In the genomic region with DNA sequence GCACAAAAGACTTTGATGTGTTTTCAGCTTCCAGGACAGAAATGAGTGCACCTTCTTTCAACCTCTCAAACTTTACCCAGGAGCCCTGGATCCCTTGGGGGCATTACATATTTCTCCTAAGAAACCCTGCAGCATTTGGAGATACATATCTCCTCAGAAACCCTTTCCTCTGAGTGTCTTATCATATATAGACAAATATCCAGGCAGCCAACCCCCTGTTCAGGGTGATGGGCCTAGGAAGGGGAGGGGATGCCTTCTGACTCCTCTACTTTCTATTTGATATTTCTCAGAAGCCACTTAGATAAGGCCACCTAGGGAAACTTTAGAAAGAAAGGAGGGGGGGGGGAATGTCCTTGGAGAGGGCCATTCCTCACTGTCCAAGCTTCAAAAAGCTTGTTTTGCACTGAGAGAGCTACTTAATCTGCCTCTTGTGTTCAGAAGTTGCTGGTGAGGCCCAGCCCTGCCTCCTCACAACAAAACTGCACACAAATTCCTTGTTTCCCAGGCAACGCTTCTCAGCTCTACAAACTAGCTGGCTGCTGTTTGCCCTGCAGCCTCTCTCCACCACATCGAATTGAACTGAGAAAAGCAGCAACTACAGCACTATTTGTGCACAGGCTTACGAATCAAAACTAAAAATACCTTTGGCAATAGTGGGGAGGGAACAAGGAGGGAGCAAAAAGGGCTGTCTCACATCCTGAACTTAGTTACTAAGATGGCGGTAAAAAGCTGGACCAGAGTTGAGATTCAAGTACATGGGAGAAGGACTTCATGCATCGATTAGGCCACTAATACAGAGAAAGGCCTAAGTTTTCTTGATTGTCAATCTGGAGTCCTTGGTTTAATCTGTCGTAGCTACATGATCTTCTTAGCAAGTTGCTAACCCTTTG, we compare ENCODE assay signal across 8 mouse cellular contexts. TPM values are rescaled to one million over a fixed set of nuclear protein-coding genes. Genes with fewer than 3 reads are reported as not detected.
A peak's percentile ranks its signal among the peaks of the same experiment; 100 is the strongest.
DNase-seq lines count a peak whose midpoint lies in the region; ATAC-seq and TF ChIP-seq lines count a peak whose summit lies in the region.

No protein-coding gene starts in this region.

- H3K9ac ChIP-seq in heart, embryonic 13.5 days = peak overlapping the region; percentile 42
- H3K9ac ChIP-seq in forebrain, embryonic 11.5 days (ENCODE audit: low read length) = no peak overlapping the region
- H3K9ac ChIP-seq in kidney, embryonic 15.5 days = no peak overlapping the region

- intact Hi-C loops in heart, postnatal 36 days (cut with DNase I) = no loop called here

- no peak for TF ChIP-seq POLR2A in thymus, adult 2 months (IDR thresholded peaks at IDR 0.05; ENCODE audit: control insufficient read depth, extremely low read depth, insufficient read depth, low read length, poor library complexity)

- no peak for ATAC-seq in heart, embryonic 13.5 days (ENCODE audit: extremely low read depth, insufficient number of reproducible peaks, low FRiP score, low TSS enrichment)
- peak; percentile 89 for ATAC-seq in forebrain, embryonic 11.5 days (replicated peaks; ENCODE audit: low FRiP score)
- peak; percentile 74; the same call in 1 of the 2 replicates for ATAC-seq in kidney, embryonic 15.5 days (replicated peaks; ENCODE audit: low FRiP score)

- H3K27me3 ChIP-seq in heart, embryonic 13.5 days (replicated peaks) = no peaks in the 10 kb centered on the region
- no peaks in the 10 kb centered on the region for H3K27me3 ChIP-seq in forebrain, embryonic 11.5 days (ENCODE audit: control insufficient read depth, insufficient read depth, low read length)
- H3K27me3 ChIP-seq in kidney, embryonic 15.5 days = no peaks in the 10 kb centered on the region
- no peaks in the 10 kb centered on the region for H3K27me3 ChIP-seq in thymus, adult 2 months (ENCODE audit: control insufficient read depth, insufficient read depth, low read length)

- H3K4me1 ChIP-seq in heart, embryonic 13.5 days = peaks cover 9% of the 10 kb centered on the region
- peaks cover 19% of the 10 kb centered on the region for H3K4me1 ChIP-seq in forebrain, embryonic 11.5 days (replicated peaks; ENCODE audit: control insufficient read depth, insufficient read depth, low read length)
- peaks cover 9% of the 10 kb centered on the region for H3K4me1 ChIP-seq in kidney, embryonic 15.5 days
- peaks cover 3% of the 10 kb centered on the region; the same call in 1 of the 2 replicates for H3K4me1 ChIP-seq in thymus, adult 2 months (replicated peaks; ENCODE audit: control insufficient read depth, insufficient read depth, low read length)

- H3K27ac ChIP-seq in heart, embryonic 13.5 days (replicated peaks) = peak overlapping the region; percentile 42
- peak overlapping the region; percentile 91 for H3K27ac ChIP-seq in forebrain, embryonic 11.5 days (ENCODE audit: low read depth, low read length)
- peak overlapping the region; percentile 33; the same call in 1 of the 2 replicates for H3K27ac ChIP-seq in kidney, embryonic 15.5 days
- no peak overlapping the region for H3K27ac ChIP-seq in thymus, adult 2 months (ENCODE audit: control insufficient read depth, insufficient read depth, low read length)

- 53% methylated on average over 6 of the region's 6 CpGs for WGBS in heart, embryonic 13.5 days
- 14% methylated on average over 6 of the region's 6 CpGs for WGBS in forebrain, embryonic 11.5 days
- WGBS in kidney, embryonic 15.5 days = 61% methylated on average over 6 of the region's 6 CpGs
- WGBS in thymus, adult 2 months = 88% methylated on average over 6 of the region's 6 CpGs

- TF ChIP-seq CTCF in thymus, adult 2 months (IDR thresholded peaks at IDR 0.05; ENCODE audit: borderline replicate concordance, control insufficient read depth, extremely low read depth, insufficient read depth, low read length, poor library complexity) = no peak

- no peak overlapping the region for H3K4me2 ChIP-seq in heart, embryonic 13.5 days
- peak overlapping the region; percentile 12; the same call in 1 of the 2 replicates for H3K4me2 ChIP-seq in forebrain, embryonic 11.5 days (ENCODE audit: low read depth, low read length, severe bottlenecking)
- H3K4me2 ChIP-seq in kidney, embryonic 15.5 days = no peak overlapping the region

- no peak overlapping the region for H3K4me3 ChIP-seq in heart, embryonic 13.5 days
- H3K4me3 ChIP-seq in forebrain, embryonic 11.5 days (ENCODE audit: low read depth, low read length) = no peak overlapping the region
- no peak overlapping the region for H3K4me3 ChIP-seq in kidney, embryonic 15.5 days (replicated peaks)
- H3K4me3 ChIP-seq in thymus, adult 2 months (ENCODE audit: control insufficient read depth, insufficient read depth, low read length) = no peak overlapping the region

- no peak for DNase-seq in heart, postnatal 36 days
- peak; percentile 79 for DNase-seq in forebrain, embryonic 11.5 days (ENCODE audit: low spot score)
- DNase-seq in lung, adult 18-20 months = peak; percentile 79 to 87
- peak; percentile 31 for DNase-seq in ovary, postnatal 14 days (ENCODE audit: low spot score)
- no peak for DNase-seq in thymus, postnatal 0 days (ENCODE audit: low spot score)
- no peak for DNase-seq in thymus, adult 2 months

- no peaks in the 10 kb centered on the region for H3K9me3 ChIP-seq in heart, embryonic 13.5 days
- H3K9me3 ChIP-seq in forebrain, embryonic 11.5 days (ENCODE audit: control insufficient read depth, low read length) = no peaks in the 10 kb centered on the region
- no peaks in the 10 kb centered on the region for H3K9me3 ChIP-seq in kidney, embryonic 15.5 days (replicated peaks)

- H3K36me3 ChIP-seq in heart, embryonic 13.5 days = no peaks in the 10 kb centered on the region
- H3K36me3 ChIP-seq in forebrain, embryonic 11.5 days (ENCODE audit: control insufficient read depth, insufficient read depth, low read length) = no peaks in the 10 kb centered on the region
- H3K36me3 ChIP-seq in kidney, embryonic 15.5 days = no peaks in the 10 kb centered on the region
- H3K36me3 ChIP-seq in thymus, adult 2 months (ENCODE audit: control insufficient read depth, insufficient read depth, low read length) = no peaks in the 10 kb centered on the region

RNA-seq across cellular contexts. Expression of a gene that starts 7.6 kb away (rescaled TPM):
- 0.07 TPM in 1 of 2 replicates, not detected in the other for polyA plus RNA-seq in heart, embryonic 13.5 days (2015; fragmentation: Nextera tagmentation; extraction: Ambion mirVana)
- total RNA-seq in heart, postnatal 36 days (2021) = not detected
- 0.07 and 0.09 TPM in 2 replicates for polyA plus RNA-seq in forebrain, embryonic 11.5 days (2014; fragmentation: Nextera tagmentation; extraction: Ambion mirVana)
- polyA plus RNA-seq in kidney, embryonic 15.5 days (2015; fragmentation: Nextera tagmentation; extraction: Ambion mirVana) = not detected in 2 replicates
- polyA plus RNA-seq in thymus, postnatal 0 days (2015; fragmentation: Nextera tagmentation; extraction: Ambion mirVana) = 0.10 TPM in 1 of 2 replicates, not detected in the other
- 0.09 and 0.14 TPM in 2 replicates for polyA plus RNA-seq in thymus, adult 2 months (2012; rRNA removed)

RNA-seq across cellular contexts. Expression of a gene that starts 11.3 kb away (rescaled TPM):
- 3.6 and 4.7 TPM in 2 replicates for polyA plus RNA-seq in heart, embryonic 13.5 days (2015; fragmentation: Nextera tagmentation; extraction: Ambion mirVana)
- total RNA-seq in heart, postnatal 36 days (2021) = 1 to 10 TPM; 1.4 to 2.0 TPM
- 9.0 and 10.0 TPM in 2 replicates for polyA plus RNA-seq in forebrain, embryonic 11.5 days (2014; fragmentation: Nextera tagmentation; extraction: Ambion mirVana)
- polyA plus RNA-seq in kidney, embryonic 15.5 days (2015; fragmentation: Nextera tagmentation; extraction: Ambion mirVana) = 7.1 and 8.0 TPM in 2 replicates
- 11.2 and 14.6 TPM in 2 replicates for polyA plus RNA-seq in thymus, postnatal 0 days (2015; fragmentation: Nextera tagmentation; extraction: Ambion mirVana)
- 6.2 and 10.7 TPM in 2 replicates for polyA plus RNA-seq in thymus, adult 2 months (2012; rRNA removed)

RNA-seq across cellular contexts. Expression of a gene that starts 42.1 kb away (rescaled TPM):
- 7.4 and 8.8 TPM in 2 replicates for polyA plus RNA-seq in heart, embryonic 13.5 days (2015; fragmentation: Nextera tagmentation; extraction: Ambion mirVana)
- total RNA-seq in heart, postnatal 36 days (2021) = 10 to 100 TPM; 29.6 to 38.7 TPM
- polyA plus RNA-seq in forebrain, embryonic 11.5 days (2014; fragmentation: Nextera tagmentation; extraction: Ambion mirVana) = 6.6 and 7.0 TPM in 2 replicates
- polyA plus RNA-seq in kidney, embryonic 15.5 days (2015; fragmentation: Nextera tagmentation; extraction: Ambion mirVana) = 15.8 and 19.6 TPM in 2 replicates
- polyA plus RNA-seq in thymus, postnatal 0 days (2015; fragmentation: Nextera tagmentation; extraction: Ambion mirVana) = 2.5 and 3.4 TPM in 2 replicates
- polyA plus RNA-seq in thymus, adult 2 months (2012; rRNA removed) = 5.5 and 6.6 TPM in 2 replicates

Comparison
In these comparisons a context has a peak if more than half of its experiments do, and no peak if none do; other contexts are left out.
1. DNase-seq: peak in forebrain, embryonic 11.5 days (single experiment), lung, adult 18-20 months (2 of 2) and ovary, postnatal 14 days (single experiment); none in heart, postnatal 36 days (0 of 2), thymus, postnatal 0 days (single experiment) and thymus, adult 2 months (single experiment).